Mouse (Mus musculus) spleen, adult 2 months (tissue): ENCODE measurements around the gene Cdca3.

ENCODE experiments used
- CTCF ChIP-seq: fragments of 200-500 bp; IDR thresholded peaks from 2 replicates; pipeline ENCODE4 v1.5.1; 2011; ENCODE audit warnings: mild to moderate bottlenecking, inconsistent platforms; ENCODE audit not compliant: insufficient read depth, insufficient read length, insufficient replicate concordance; ENCODE audit errors: extremely low read depth
- POLR2A ChIP-seq: fragments of 200-500 bp; IDR thresholded peaks from 2 replicates; pipeline ENCODE4 v1.6.1; 2011; ENCODE audit warnings: low read depth, low read length, inconsistent platforms

DNA sequence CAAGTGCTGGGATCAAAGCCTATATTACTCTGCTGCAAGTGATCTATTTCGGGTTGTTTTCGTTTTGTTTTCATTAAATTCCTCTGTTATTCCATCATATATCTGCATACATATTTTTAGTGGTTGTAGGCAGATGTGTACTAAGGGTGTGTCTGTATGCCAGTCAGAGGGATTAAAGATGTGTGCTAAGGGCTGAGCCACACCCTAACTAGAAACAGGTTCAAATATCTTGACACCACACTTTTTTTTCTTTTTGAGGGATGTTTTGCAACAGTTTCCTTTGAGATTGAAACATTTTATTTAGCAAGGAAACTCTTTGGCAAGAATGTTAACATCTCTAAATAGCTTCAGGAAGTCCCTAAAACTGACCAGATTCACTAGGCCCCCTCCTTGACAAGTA, 33.1 kb upstream of the Cdca3 start:
- TF ChIP-seq POLR2A (no peak), CTCF (no peak)
